Mouse (Mus musculus): ENCODE data around the gene Map3k20. TPM values are rescaled to one million over a fixed set of nuclear protein-coding genes. Genes with fewer than 3 reads are reported as not detected.

Gene Map3k20
- polyA plus RNA-seq, 1 experiment from 2014 or later: 4.7 TPM

- Histone ChIP-seq H3K4me2 (no peak overlapping the region), H3K27ac (replicated peaks) (no peak overlapping the region), H3K4me1 (replicated peaks) (peaks cover 13% of the 10 kb centered on the region), H3K9me3 (no peaks in the 10 kb centered on the region), H3K9ac (no peak overlapping the region), H3K4me3 (no peak overlapping the region), H3K27me3 (no peaks in the 10 kb centered on the region), H3K36me3 (no peaks in the 10 kb centered on the region)
- no peak for ATAC-seq (ENCODE audit: low read depth)
- WGBS: 93% methylated on average over 12 of the region's 12 CpGs
These were observed 45.6 kb downstream of the Map3k20 start for GRCm38 (mm10) chr2:72330955-72331481.

DNA sequence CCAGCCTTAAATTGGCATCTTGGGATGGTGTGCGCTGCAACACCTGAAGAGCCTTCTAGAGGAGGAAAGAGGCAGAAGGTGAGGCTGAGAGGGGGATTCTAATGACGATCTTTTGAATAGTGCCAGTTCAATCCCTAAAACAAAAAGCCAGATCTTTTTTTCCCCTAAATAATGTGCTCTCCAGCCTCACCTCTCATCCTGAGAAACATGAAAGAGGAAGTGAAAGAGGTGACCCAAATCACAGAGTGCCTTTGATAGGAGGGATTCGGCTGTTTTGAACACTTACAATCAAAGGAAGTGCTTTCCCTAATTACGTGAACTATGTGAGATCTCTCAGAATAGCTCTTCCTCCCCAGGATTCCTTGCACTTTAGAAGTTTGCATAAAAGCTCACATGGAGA, 46.6 kb downstream of the Map3k20 start:
- no peak for ATAC-seq (ENCODE audit: low read depth)
- H3K27me3 ChIP-seq: no peaks in the 10 kb centered on the region
- no peak overlapping the region for H3K4me2 ChIP-seq
- H3K9ac ChIP-seq: no peak overlapping the region
- no peaks in the 10 kb centered on the region for H3K36me3 ChIP-seq
- 78% methylated on average over 4 of the region's 4 CpGs for WGBS
- H3K27ac ChIP-seq (replicated peaks): no peak overlapping the region
- no peak overlapping the region for H3K4me3 ChIP-seq
- peaks cover 3% of the 10 kb centered on the region; the same call in 1 of the 2 replicates for H3K4me1 ChIP-seq (replicated peaks)
- H3K9me3 ChIP-seq: no peaks in the 10 kb centered on the region

GRCm38 (mm10) chr2:72333210-72333609, 47.8 kb downstream of the Map3k20 start:
- no peaks in the 10 kb centered on the region for H3K27me3 ChIP-seq
- no peaks in the 10 kb centered on the region for H3K4me1 ChIP-seq (replicated peaks)
- H3K27ac ChIP-seq (replicated peaks): no peak overlapping the region
- H3K4me2 ChIP-seq: no peak overlapping the region
- H3K36me3 ChIP-seq: no peaks in the 10 kb centered on the region
- H3K4me3 ChIP-seq: no peak overlapping the region
- H3K9me3 ChIP-seq: no peaks in the 10 kb centered on the region
- WGBS: 90% methylated on average over 3 of the region's 3 CpGs
- no peak for ATAC-seq (ENCODE audit: low read depth)
- no peak overlapping the region for H3K9ac ChIP-seq

DNA sequence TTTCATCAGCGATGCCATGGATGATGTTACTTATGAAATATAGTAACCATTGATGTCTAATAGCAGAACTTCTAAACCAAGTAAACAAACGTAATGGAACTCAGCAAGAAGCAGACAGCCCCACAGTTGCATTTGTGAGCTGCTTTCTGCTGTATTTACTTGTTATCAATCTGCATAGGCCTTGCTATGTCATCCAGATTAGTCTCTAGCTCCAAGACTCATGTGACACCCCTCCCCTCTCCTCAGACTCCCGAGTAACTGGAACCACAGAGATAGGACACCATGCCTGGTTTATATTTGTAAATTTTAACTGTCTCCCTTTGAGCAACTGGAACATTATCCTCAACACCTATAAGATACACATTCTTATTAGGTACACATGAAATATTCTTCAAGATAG, 51.4 kb downstream of the Map3k20 start:
- H3K4me2 ChIP-seq: no peak overlapping the region
- 87% methylated on average over 3 of the region's 3 CpGs for WGBS
- no peak overlapping the region for H3K27ac ChIP-seq (replicated peaks)
- no peak for ATAC-seq (ENCODE audit: low read depth)
- H3K36me3 ChIP-seq: no peaks in the 10 kb centered on the region
- no peak overlapping the region for H3K4me3 ChIP-seq
- H3K4me1 ChIP-seq (replicated peaks): no peaks in the 10 kb centered on the region
- H3K27me3 ChIP-seq: no peaks in the 10 kb centered on the region
- no peak overlapping the region for H3K9ac ChIP-seq
- no peaks in the 10 kb centered on the region for H3K9me3 ChIP-seq

GRCm38 (mm10) chr2:72345281-72345680, 59.8 kb downstream of the Map3k20 start:
- Histone ChIP-seq H3K27me3 (no peaks in the 10 kb centered on the region), H3K9me3 (no peaks in the 10 kb centered on the region), H3K36me3 (no peaks in the 10 kb centered on the region), H3K9ac (no peak overlapping the region), H3K4me1 (replicated peaks) (peaks cover 4% of the 10 kb centered on the region), H3K4me3 (no peak overlapping the region), H3K27ac (replicated peaks) (no peak overlapping the region), H3K4me2 (no peak overlapping the region)
- no peak for ATAC-seq (ENCODE audit: low read depth)
- 90% methylated on average over 3 of the region's 3 CpGs for WGBS

GRCm38 (mm10) chr2:72351329-72351728, 65.9 kb downstream of the Map3k20 start:
- H3K4me2 ChIP-seq: no peak overlapping the region
- no peak for ATAC-seq (ENCODE audit: low read depth)
- H3K9me3 ChIP-seq: no peaks in the 10 kb centered on the region
- no peaks in the 10 kb centered on the region for H3K36me3 ChIP-seq
- H3K9ac ChIP-seq: no peak overlapping the region
- H3K27me3 ChIP-seq: no peaks in the 10 kb centered on the region
- peaks cover 4% of the 10 kb centered on the region for H3K4me1 ChIP-seq (replicated peaks)
- H3K4me3 ChIP-seq: no peak overlapping the region
- 90% methylated on average over 5 of the region's 5 CpGs for WGBS
- no peak overlapping the region for H3K27ac ChIP-seq (replicated peaks)

DNA sequence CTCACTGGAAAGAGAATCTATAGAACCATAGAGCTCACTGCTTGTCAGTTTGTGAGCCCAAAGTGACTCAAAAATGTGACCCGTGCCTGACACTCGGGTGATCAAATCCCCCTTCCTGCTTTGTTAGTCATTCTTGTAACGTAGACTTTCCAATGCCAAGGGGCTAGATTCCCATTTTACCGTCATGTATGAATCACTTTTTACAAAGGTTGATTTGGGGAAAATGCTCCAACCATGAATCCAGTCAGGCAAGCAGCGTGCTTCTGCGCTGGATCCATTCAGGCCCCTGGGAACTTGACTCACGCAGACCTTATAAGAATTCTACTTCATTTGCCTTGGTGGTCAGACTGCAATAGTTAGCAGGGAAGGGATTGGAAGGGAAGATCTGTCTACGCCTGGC, 66.3 kb downstream of the Map3k20 start:
- 94% methylated on average over 8 of the region's 8 CpGs for WGBS
- no peaks in the 10 kb centered on the region for H3K27me3 ChIP-seq

DNA sequence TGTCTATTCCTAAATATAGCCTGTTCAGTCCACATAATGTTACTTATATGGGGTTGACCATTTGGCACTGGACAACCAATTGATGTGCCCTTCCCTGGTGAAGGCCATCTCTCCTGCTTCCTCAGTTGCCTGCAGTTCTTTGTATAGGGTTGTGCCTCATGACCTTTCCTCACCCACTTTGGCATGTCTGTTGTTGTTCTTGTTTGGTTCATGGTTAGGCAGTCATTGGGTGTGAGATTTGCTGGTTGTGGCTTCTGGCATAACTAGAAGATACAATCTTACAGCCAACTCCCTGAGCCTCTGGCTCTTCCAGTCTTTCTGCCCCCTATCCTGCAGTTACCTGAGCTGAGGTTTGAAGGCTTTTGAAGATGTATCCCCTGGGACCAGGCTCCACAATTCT, 67.3 kb downstream of the Map3k20 start:
- Histone ChIP-seq H3K4me2 (no peak overlapping the region), H3K4me3 (no peak overlapping the region), H3K4me1 (replicated peaks) (peaks cover 4% of the 10 kb centered on the region), H3K27ac (replicated peaks) (no peak overlapping the region), H3K9ac (no peak overlapping the region), H3K9me3 (no peaks in the 10 kb centered on the region), H3K27me3 (no peaks in the 10 kb centered on the region), H3K36me3 (no peaks in the 10 kb centered on the region)
- no peak for ATAC-seq (ENCODE audit: low read depth)

More for the DNA sequence above, 66.3 kb downstream of the Map3k20 start:
- Histone ChIP-seq H3K27ac (replicated peaks) (no peak overlapping the region), H3K4me1 (replicated peaks) (peaks cover 4% of the 10 kb centered on the region), H3K36me3 (no peaks in the 10 kb centered on the region), H3K4me3 (no peak overlapping the region), H3K4me2 (no peak overlapping the region), H3K9me3 (no peaks in the 10 kb centered on the region), H3K9ac (no peak overlapping the region)
- no peak for ATAC-seq (ENCODE audit: low read depth)

- H3K9ac ChIP-seq: no peak overlapping the region
- no peak overlapping the region for H3K4me2 ChIP-seq
- H3K27me3 ChIP-seq: no peaks in the 10 kb centered on the region
- no peak for ATAC-seq (ENCODE audit: low read depth)
- H3K36me3 ChIP-seq: no peaks in the 10 kb centered on the region
- WGBS: 90% methylated on average over 10 of the region's 10 CpGs
- H3K4me3 ChIP-seq: no peak overlapping the region
- H3K9me3 ChIP-seq: no peaks in the 10 kb centered on the region
- H3K27ac ChIP-seq (replicated peaks): no peak overlapping the region
- no peaks in the 10 kb centered on the region for H3K4me1 ChIP-seq (replicated peaks)
These were observed 71.0 kb downstream of the Map3k20 start for GRCm38 (mm10) chr2:72356471-72356870.

DNA sequence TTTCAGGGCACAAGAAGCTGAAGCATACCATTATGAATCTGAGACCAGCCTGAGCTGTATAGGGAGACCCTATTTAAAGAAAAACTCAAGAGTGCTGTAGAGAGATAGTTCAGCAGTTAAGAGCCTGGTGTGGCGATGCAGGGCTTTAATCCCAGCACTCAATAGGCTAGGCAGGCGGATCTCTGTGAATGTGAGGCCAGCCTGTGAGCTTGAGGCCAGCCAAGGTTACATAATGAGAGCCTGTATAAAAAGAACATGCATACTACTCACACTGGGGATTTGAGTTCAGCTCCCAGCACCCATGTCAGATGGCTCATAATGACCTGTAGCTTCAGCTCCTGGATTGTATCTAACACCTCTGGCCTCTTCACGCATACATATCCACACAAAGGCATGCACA, 76.1 kb downstream of the Map3k20 start:
- H3K9ac ChIP-seq: no peak overlapping the region
- WGBS: 77% methylated on average over 3 of the region's 3 CpGs
- no peak overlapping the region for H3K4me3 ChIP-seq
- no peaks in the 10 kb centered on the region for H3K4me1 ChIP-seq (replicated peaks)
- H3K27ac ChIP-seq (replicated peaks): no peak overlapping the region
- H3K4me2 ChIP-seq: no peak overlapping the region
- no peaks in the 10 kb centered on the region for H3K27me3 ChIP-seq
- no peak for ATAC-seq (ENCODE audit: low read depth)
- H3K36me3 ChIP-seq: no peaks in the 10 kb centered on the region
- H3K9me3 ChIP-seq: no peaks in the 10 kb centered on the region

GRCm38 (mm10) chr2:72363449-72363848, 78.0 kb downstream of the Map3k20 start:
- no peaks in the 10 kb centered on the region for H3K4me1 ChIP-seq (replicated peaks)
- no peak overlapping the region for H3K27ac ChIP-seq (replicated peaks)
- WGBS: 95% methylated on average over 1 of the region's 1 CpGs
- no peaks in the 10 kb centered on the region for H3K36me3 ChIP-seq
- H3K9ac ChIP-seq: no peak overlapping the region
- H3K27me3 ChIP-seq: no peaks in the 10 kb centered on the region
- no peak overlapping the region for H3K4me2 ChIP-seq
- ATAC-seq (ENCODE audit: low read depth): no peak
- no peak overlapping the region for H3K4me3 ChIP-seq
- no peaks in the 10 kb centered on the region for H3K9me3 ChIP-seq

DNA sequence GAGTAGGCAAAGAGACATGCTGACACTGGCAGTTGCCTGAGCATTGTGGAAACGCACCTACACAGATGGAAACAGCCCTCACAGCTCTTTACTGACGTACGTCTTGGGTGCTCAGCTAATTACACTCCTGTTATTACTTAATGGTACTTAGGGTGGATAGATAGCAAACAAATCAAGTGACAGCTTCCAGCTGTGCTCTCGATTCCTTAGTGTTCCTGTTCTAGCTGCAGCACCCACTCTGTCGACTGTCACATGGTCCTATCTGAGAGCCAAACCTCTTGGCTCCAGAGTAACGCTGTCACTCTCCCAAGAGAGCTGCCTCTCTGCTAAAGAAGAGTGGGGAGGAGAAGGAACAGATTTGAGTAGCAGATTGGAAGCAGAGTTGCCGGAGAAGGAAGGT, 80.5 kb downstream of the Map3k20 start:
- 54% methylated on average over 7 of the region's 7 CpGs for WGBS
- no peaks in the 10 kb centered on the region for H3K36me3 ChIP-seq
- no peaks in the 10 kb centered on the region for H3K9me3 ChIP-seq
- no peaks in the 10 kb centered on the region for H3K4me1 ChIP-seq (replicated peaks)
- no peak overlapping the region for H3K9ac ChIP-seq
- no peak for ATAC-seq (ENCODE audit: low read depth)
- H3K27ac ChIP-seq (replicated peaks): no peak overlapping the region
- H3K27me3 ChIP-seq: no peaks in the 10 kb centered on the region
- H3K4me2 ChIP-seq: no peak overlapping the region
- no peak overlapping the region for H3K4me3 ChIP-seq

DNA sequence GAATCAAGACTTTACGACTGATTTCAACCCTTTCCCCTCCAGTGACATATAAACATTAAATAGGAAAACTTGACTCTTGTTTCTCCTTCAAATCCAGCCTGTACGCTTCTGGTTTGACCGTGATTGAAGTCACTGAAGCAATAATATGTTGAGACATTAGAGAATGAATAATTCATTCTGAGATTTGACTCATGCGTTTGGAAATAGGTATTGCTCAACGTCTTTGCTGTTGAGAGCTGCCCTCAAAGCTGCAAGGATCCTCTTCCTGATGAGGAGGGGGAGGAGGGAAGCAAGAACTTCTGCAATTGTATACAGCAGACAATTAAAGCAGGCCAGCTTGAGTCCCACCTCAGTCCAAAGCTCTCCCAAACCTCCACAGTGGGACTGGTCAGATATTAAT, 81.1 kb downstream of the Map3k20 start:
- H3K4me3 ChIP-seq: no peak overlapping the region
- H3K4me2 ChIP-seq: no peak overlapping the region
- no peak overlapping the region for H3K9ac ChIP-seq
- H3K27me3 ChIP-seq: no peaks in the 10 kb centered on the region
- no peaks in the 10 kb centered on the region for H3K4me1 ChIP-seq (replicated peaks)
- no peak for ATAC-seq (ENCODE audit: low read depth)
- no peak overlapping the region for H3K27ac ChIP-seq (replicated peaks)
- 78% methylated on average over 5 of the region's 5 CpGs for WGBS
- no peaks in the 10 kb centered on the region for H3K9me3 ChIP-seq
- no peaks in the 10 kb centered on the region for H3K36me3 ChIP-seq
